Mouse (Mus musculus) CH12.LX (cell line): ENCODE data around the gene Tsnax. TPM values are rescaled to one million over a fixed set of nuclear protein-coding genes. Genes with fewer than 3 reads are reported as not detected.

Source experiments
- DNase-seq: peaks from one replicate; pipeline ENCODE4 v3.0.0-alpha.2; 2013; ENCODE audit errors: extremely low read depth
- H3K27ac ChIP-seq: 2 replicates; pipeline ENCODE4 v1.5.1; 2012; ENCODE audit warnings: low read depth, mild to moderate bottlenecking, control low read depth, moderate library complexity; ENCODE audit not compliant: insufficient read depth
- H3K27me3 ChIP-seq: replicated peaks from 2 replicates; pipeline ENCODE3; 2012; ENCODE audit warnings: inconsistent platforms
- H3K36me3 ChIP-seq, 2 experiments: replicated peaks in 1 of 2; 2 replicates each; pipeline versions ENCODE3 to v1.6.1; 2012; ENCODE audit warnings: inconsistent platforms in 1 of 2, low read length in 1 of 2, mild to moderate bottlenecking in 1 of 2, mixed read lengths in 1 of 2, moderate library complexity in 1 of 2; ENCODE audit not compliant: control insufficient read depth in 1 of 2, insufficient read depth in 1 of 2
- H3K4me1 ChIP-seq, 2 experiments: 2 replicates each; pipeline ENCODE4 v1.6.1; 2012; ENCODE audit warnings: inconsistent platforms in 1 of 2, moderate library complexity in 1 of 2; ENCODE audit not compliant: insufficient read depth in 2 of 2, control insufficient read depth in 1 of 2
- H3K4me2 ChIP-seq: 2 replicates; pipeline ENCODE4 v1.6.1; 2012; ENCODE audit warnings: low read depth, mild to moderate bottlenecking, control low read depth; ENCODE audit not compliant: poor library complexity, insufficient read depth, severe bottlenecking
- H3K4me3 ChIP-seq, 3 experiments: fragments of 150-350 bp in 1 of 3; sonication (generic) in 1 of 3; replicated peaks in 1 of 3; 2 replicates each; pipeline versions ENCODE3 to v1.5.1; 2011 to 2012; ENCODE audit warnings: low read depth in 2 of 3, low read length in 2 of 3, mild to moderate bottlenecking in 2 of 3, moderate library complexity in 2 of 3, control low read depth in 1 of 3, improper control_type of control experiment in 1 of 3, inconsistent platforms in 1 of 3, mixed read lengths in 1 of 3; ENCODE audit not compliant: poor library complexity in 1 of 3
- H3K79me2 ChIP-seq: replicated peaks from 2 replicates; pipeline ENCODE4 v1.6.1; 2012; ENCODE audit warnings: mild to moderate bottlenecking, moderate library complexity; ENCODE audit not compliant: control insufficient read depth, poor library complexity, insufficient read depth, severe bottlenecking; ENCODE audit errors: extremely low read depth
- H3K9ac ChIP-seq: 2 replicates; pipeline ENCODE4 v1.6.1; 2012; ENCODE audit warnings: low read depth, mild to moderate bottlenecking, control low read depth, moderate library complexity; ENCODE audit not compliant: insufficient read depth
- H3K9me3 ChIP-seq: replicated peaks from 2 replicates; pipeline ENCODE3; 2012; ENCODE audit warnings: low read length, inconsistent platforms, mixed read lengths
- CHD1 ChIP-seq: IDR thresholded peaks from 2 replicates; pipeline ENCODE4 v1.6.1; 2012; ENCODE audit warnings: low read depth, low read length, improper control_type of control experiment, inconsistent platforms
- CHD2 ChIP-seq: IDR thresholded peaks from 2 replicates; pipeline ENCODE4 v1.6.1; 2011; ENCODE audit warnings: low read length, improper control_type of control experiment
- E2F4 ChIP-seq: IDR thresholded peaks from 2 replicates; pipeline ENCODE4 v1.6.1; 2011; ENCODE audit warnings: low read depth, low read length, improper control_type of control experiment; ENCODE audit not compliant: insufficient replicate concordance
- EP300 ChIP-seq: IDR thresholded peaks from 2 replicates; pipeline ENCODE4 v1.6.1; 2011; ENCODE audit warnings: low read length, improper control_type of control experiment
- ETS1 ChIP-seq: conservative IDR thresholded peaks from 2 replicates; pipeline ENCODE4 v1.6.1; 2012; ENCODE audit warnings: low read depth, mild to moderate bottlenecking, inconsistent platforms, low read length, improper control_type of control experiment, moderate library complexity
- GABPA ChIP-seq: IDR thresholded peaks from 2 replicates; pipeline ENCODE4 v1.6.1; 2012; ENCODE audit warnings: low read depth, low read length, improper control_type of control experiment, inconsistent platforms; ENCODE audit not compliant: insufficient replicate concordance
- IRF4 ChIP-seq: IDR thresholded peaks from 2 replicates; pipeline ENCODE4 v1.6.1; 2014; ENCODE audit warnings: low read depth, mild to moderate bottlenecking, inconsistent platforms, low read length, improper control_type of control experiment
- KAT2A ChIP-seq: IDR thresholded peaks from 2 replicates; pipeline ENCODE4 v1.6.1; 2012; ENCODE audit warnings: low read length, improper control_type of control experiment, inconsistent platforms; ENCODE audit not compliant: insufficient replicate concordance
- MAX ChIP-seq: IDR thresholded peaks from 2 replicates; pipeline ENCODE4 v1.6.1; 2011; ENCODE audit warnings: low read length, improper control_type of control experiment
- NRF1 ChIP-seq: IDR thresholded peaks from 2 replicates; pipeline ENCODE4 v1.6.1; 2014; ENCODE audit warnings: low read depth, mild to moderate bottlenecking, inconsistent platforms, low read length, improper control_type of control experiment, moderate library complexity
- PAX5 ChIP-seq: IDR thresholded peaks from 2 replicates; pipeline ENCODE4 v1.6.1; 2012; ENCODE audit warnings: low read length, inconsistent platforms, mixed read lengths
- POLR2A ChIP-seq: IDR thresholded peaks from 2 replicates; pipeline ENCODE4 v1.6.1; 2011; ENCODE audit warnings: low read depth, mild to moderate bottlenecking, improper control_type of control experiment, low read length
- SIN3A ChIP-seq: IDR thresholded peaks from 2 replicates; pipeline ENCODE4 v1.6.1; 2012; ENCODE audit warnings: low read length, improper control_type of control experiment, inconsistent platforms
- TBP ChIP-seq: conservative IDR thresholded peaks from 2 replicates; pipeline ENCODE4 v1.6.1; 2011; ENCODE audit warnings: low read depth, low read length, improper control_type of control experiment
- TCF12 ChIP-seq: IDR thresholded peaks from 2 replicates; pipeline ENCODE4 v1.6.1; 2014; ENCODE audit warnings: low read depth, mild to moderate bottlenecking, inconsistent platforms, low read length, improper control_type of control experiment
- USF1 ChIP-seq: IDR thresholded peaks from 2 replicates; pipeline ENCODE4 v1.6.1; 2014; ENCODE audit warnings: low read depth, mild to moderate bottlenecking, inconsistent platforms, low read length, improper control_type of control experiment
- ZKSCAN1 ChIP-seq: IDR thresholded peaks from 2 replicates; pipeline ENCODE4 v1.6.1; 2012; ENCODE audit warnings: low read depth, inconsistent platforms, low read length, improper control_type of control experiment, borderline replicate concordance
- ZNF384 ChIP-seq: IDR thresholded peaks from 2 replicates; pipeline ENCODE4 v1.6.1; 2012; ENCODE audit warnings: low read depth, low read length, improper control_type of control experiment, inconsistent platforms
- dilution Hi-C: fragments of 300-500 bp; cut with MboI; formaldehyde crosslinking; loops from 2 replicates; pipeline ENCODE4 v1.14.3; 2020; ENCODE audit warnings: low sequenced_read_pairs; ENCODE audit not compliant: extremely low pct_unique_long_range_greater_than_20kb, extremely low pct_ligation_motif_present
- in situ Hi-C: fragments of 300-500 bp; cut with MboI; formaldehyde crosslinking; loops from 3 replicates; pipeline ENCODE4 v1.14.3; 2019; ENCODE audit warnings: low sequenced_read_pairs, low pct_ligation_motif_present, low pct_unique_long_range_greater_than_20kb, mixed read lengths
- polyA plus RNA-seq: library from polyadenylated mRNA; unstranded; fragments of >175 nt; gene quantifications from 2 replicates; pipeline ENCODE4 v1.2.1, GENCODE M21; 2012; ENCODE audit warnings: low read depth; ENCODE audit not compliant: insufficient read length
- total RNA-seq, 2 experiments: library from RNA; depleted of rRNA; stranded (reverse); fragments of 300-350 nt in 1 of 2; fragments of >200 nt in 1 of 2; gene quantifications; 2 replicates each; pipeline ENCODE4 v1.2.3; 2012 to 2014

The Tsnax gene
- total and polyA plus RNA-seq, 3 experiments = 48.0 to 75.0 (median 62.9) TPM

- dilution Hi-C loops (no loop called here), in situ Hi-C loops (no loop called here)
- H3K4me3 ChIP-seq = no peak overlapping the region
- H3K4me2 ChIP-seq = no peak overlapping the region
- TF ChIP-seq EP300 (no peak), TCF12 (no peak), IRF4 (no peak), PAX5 (no peak), CHD2 (no peak), SIN3A (no peak), GABPA (no peak), ZKSCAN1 (no peak), E2F4 (no peak), ZNF384 (no peak), TBP (no peak), USF1 (no peak), KAT2A (no peak), MAX (no peak), POLR2A (no peak), ETS1 (no peak), NRF1 (no peak)
- H3K36me3 ChIP-seq = no peaks in the 10 kb centered on the region
- H3K79me2 ChIP-seq = no peaks in the 10 kb centered on the region
- no peaks in the 10 kb centered on the region for H3K4me1 ChIP-seq
- no peak overlapping the region for H3K9ac ChIP-seq
- DNase-seq = no peak
- H3K27ac ChIP-seq = no peak overlapping the region
- H3K9me3 ChIP-seq = peaks cover 8% of the 10 kb centered on the region
- H3K27me3 ChIP-seq = peaks cover 67% of the 10 kb centered on the region
These were observed 21.2 kb upstream of the Tsnax start for GRCm38 (mm10) chr8:124991668-124991926.

DNA sequence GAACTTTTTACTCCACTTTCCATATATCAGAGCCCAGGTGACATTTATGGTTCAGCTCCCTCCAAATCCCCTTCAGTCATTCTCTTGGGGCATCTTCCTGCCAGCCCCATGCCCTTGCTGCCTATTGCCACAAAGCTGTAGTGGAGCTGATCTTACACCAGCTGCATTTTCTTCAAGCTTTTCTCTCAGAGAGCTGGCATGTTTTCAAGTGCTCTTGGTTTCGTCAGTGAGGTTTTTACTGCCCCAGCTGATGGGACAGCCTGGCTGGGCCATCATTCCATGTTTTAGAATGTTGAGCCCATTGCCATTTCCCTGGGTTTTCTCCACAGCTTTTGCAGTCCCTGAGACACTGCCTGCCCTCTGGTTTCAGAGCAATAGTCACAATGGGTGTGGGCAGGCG is 17.0 kb upstream of the Tsnax start:
- no peaks in the 10 kb centered on the region for H3K79me2 ChIP-seq

More for the DNA sequence above, 17.0 kb upstream of the Tsnax start:
- Histone ChIP-seq H3K9me3 (peaks cover 30% of the 10 kb centered on the region), H3K4me1 (no peaks in the 10 kb centered on the region), H3K27me3 (peaks cover 72% of the 10 kb centered on the region), H3K4me3 (no peak overlapping the region), H3K27ac (no peak overlapping the region), H3K4me2 (no peak overlapping the region), H3K36me3 (no peaks in the 10 kb centered on the region), H3K9ac (no peak overlapping the region)
- in situ Hi-C loops (no loop called here), dilution Hi-C loops (no loop called here)
- no peak for TF ChIP-seq ZKSCAN1
- TF ChIP-seq EP300 = no peak
- no peak for TF ChIP-seq CHD1
- TF ChIP-seq POLR2A = no peak
- TF ChIP-seq USF1 = no peak
- DNase-seq = no peak
